Comparison of ENCODE assay signal across 18 mouse cellular contexts in genomic region chr13:19911860-19912584, GRCm38 (mm10).
DNase-seq lines count a peak whose midpoint lies in the region; ATAC-seq lines count a peak whose summit lies in the region.
"Had no signal": no experiment of that assay in that cellular context is flagged by ENCODE, and none has a peak within 500 bp of the region (broad histone marks: within the 10 kb centered on the region; RNA-seq: fewer than 3 reads in every experiment).

No protein-coding gene starts in this region.

- H3K4me2 ChIP-seq in hindbrain, embryonic 13.5 days, result no peak overlapping the region
- no peak overlapping the region for H3K4me2 ChIP-seq in hindbrain, embryonic 12.5 days (replicated peaks)
- no peak overlapping the region for H3K4me2 ChIP-seq in neural tube, embryonic 14.5 days (ENCODE audit: low read depth, low read length)
- H3K4me2 ChIP-seq: kidney, embryonic 15.5 days had no signal

- peaks cover 8% of the 10 kb centered on the region for H3K4me1 ChIP-seq in hindbrain, embryonic 13.5 days (replicated peaks)
- peaks cover 3% of the 10 kb centered on the region; the same call in 1 of the 2 replicates for H3K4me1 ChIP-seq in hindbrain, embryonic 12.5 days
- H3K4me1 ChIP-seq in neural tube, embryonic 14.5 days (ENCODE audit: control insufficient read depth, insufficient read depth, low read length), result no peaks in the 10 kb centered on the region
- H3K4me1 ChIP-seq: embryonic facial prominence, embryonic 10.5 days; kidney, embryonic 15.5 days had no signal

- peak overlapping the region; percentile 30; the same call in 1 of the 2 replicates for H3K27ac ChIP-seq in hindbrain, embryonic 13.5 days
- no peak overlapping the region for H3K27ac ChIP-seq in hindbrain, embryonic 12.5 days
- no peak overlapping the region for H3K27ac ChIP-seq in neural tube, embryonic 14.5 days (ENCODE audit: low read depth, low read length)
- H3K27ac ChIP-seq: embryonic facial prominence, embryonic 10.5 days; gastrocnemius, adult 2 months; kidney, embryonic 15.5 days; stomach, postnatal 0 days had no signal

- no peaks in the 10 kb centered on the region for H3K9me3 ChIP-seq in hindbrain, embryonic 13.5 days
- H3K9me3 ChIP-seq in hindbrain, embryonic 12.5 days (replicated peaks), result 0 out of 2 replicates have a peak, but pooled peaks cover 6% of the 10 kb centered on the region
- no peaks in the 10 kb centered on the region for H3K9me3 ChIP-seq in neural tube, embryonic 14.5 days (ENCODE audit: control insufficient read depth, low read length)
- H3K9me3 ChIP-seq: kidney, embryonic 15.5 days had no signal

- H3K27me3 ChIP-seq in hindbrain, embryonic 13.5 days, result no peaks in the 10 kb centered on the region
- no peaks in the 10 kb centered on the region for H3K27me3 ChIP-seq in hindbrain, embryonic 12.5 days
- no peaks in the 10 kb centered on the region for H3K27me3 ChIP-seq in neural tube, embryonic 14.5 days (ENCODE audit: control insufficient read depth, insufficient read depth, low read length)
- H3K27me3 ChIP-seq: kidney, embryonic 15.5 days had no signal

- peak; percentile 8 for DNase-seq in cerebellum, postnatal 10 days
- no peak for DNase-seq in cerebellum, postnatal 36 days
- peak; percentile 14 for DNase-seq in right cerebral cortex, postnatal 14 days
- DNase-seq in right cerebral cortex, adult 18-20 months, result no peak
- no peak for DNase-seq in yolk sac, embryonic 10.5 days (ENCODE audit: low spot score)
- DNase-seq: adrenal gland, adult 8-10 months; cerebellum, adult 8-10 months; gastrocnemius, adult 2 months; liver; lung, adult 2 months; thymus, postnatal 36 days had no signal

- no peak overlapping the region for H3K4me3 ChIP-seq in hindbrain, embryonic 13.5 days
- no peak overlapping the region for H3K4me3 ChIP-seq in hindbrain, embryonic 12.5 days
- H3K4me3 ChIP-seq in neural tube, embryonic 14.5 days (ENCODE audit: low read depth, low read length), result no peak overlapping the region
- H3K4me3 ChIP-seq: embryonic facial prominence, embryonic 10.5 days; erythroblast, embryonic 14.5 days; gastrocnemius, adult 2 months; kidney, embryonic 15.5 days had no signal

- no peaks in the 10 kb centered on the region for H3K36me3 ChIP-seq in hindbrain, embryonic 13.5 days
- no peaks in the 10 kb centered on the region for H3K36me3 ChIP-seq in hindbrain, embryonic 12.5 days
- no peaks in the 10 kb centered on the region for H3K36me3 ChIP-seq in neural tube, embryonic 14.5 days (ENCODE audit: control insufficient read depth, insufficient read depth, low read length)
- H3K36me3 ChIP-seq: embryonic facial prominence, embryonic 10.5 days; kidney, embryonic 15.5 days had no signal

- WGBS in hindbrain, embryonic 13.5 days, result 25% methylated on average over 5 of the region's 5 CpGs
- WGBS in hindbrain, embryonic 12.5 days, result 34% methylated on average over 5 of the region's 5 CpGs
- WGBS in neural tube, embryonic 14.5 days, result 22% methylated on average over 5 of the region's 5 CpGs

- H3K9ac ChIP-seq in hindbrain, embryonic 13.5 days, result no peak overlapping the region
- H3K9ac ChIP-seq in hindbrain, embryonic 12.5 days, result no peak overlapping the region
- no peak overlapping the region for H3K9ac ChIP-seq in neural tube, embryonic 14.5 days (replicated peaks; ENCODE audit: low read depth, low read length)
- H3K9ac ChIP-seq: kidney, embryonic 15.5 days had no signal

- peak; percentile 79 for ATAC-seq in hindbrain, embryonic 13.5 days (ENCODE audit: low FRiP score)
- no peak for ATAC-seq in hindbrain, embryonic 12.5 days (ENCODE audit: low FRiP score)
- ATAC-seq in neural tube, embryonic 14.5 days (ENCODE audit: low read depth), result peak; percentile 91

Comparison
In these comparisons a context has a peak if more than half of its experiments do, and no peak if none do; other contexts are left out.
1. DNase-seq: peak in cerebellum, postnatal 10 days (2 of 2) and right cerebral cortex, postnatal 14 days (single experiment); none in cerebellum, postnatal 36 days (0 of 2), right cerebral cortex, adult 18-20 months (single experiment) and yolk sac, embryonic 10.5 days (single experiment).